Mouse (Mus musculus): ENCODE measurements around the gene Akap13. TPM values are rescaled to one million over a fixed set of nuclear protein-coding genes. Genes with fewer than 3 reads are reported as not detected.

The Akap13 gene
- polyA plus RNA-seq, 1 experiment, result 107 TPM

- Histone ChIP-seq H3K27ac (ENCODE audit: control insufficient read depth, insufficient read depth, low read depth, low read length, poor library complexity) (no peak overlapping the region), H3K4me3 (replicated peaks; ENCODE audit: control insufficient read depth, low read depth, low read length) (no peak overlapping the region), H3K4me1 (ENCODE audit: control insufficient read depth, insufficient read depth, low read length) (no peaks in the 10 kb centered on the region)
- WGBS, result 68% methylated on average over 7 of the region's 7 CpGs
- TF ChIP-seq POLR2A (IDR thresholded peaks at IDR 0.05; ENCODE audit: borderline replicate concordance, control insufficient read depth, low read depth, low read length), result no peak
- no peak for TF ChIP-seq CTCF (IDR thresholded peaks at IDR 0.05; ENCODE audit: control insufficient read depth, insufficient read depth, low read length)
These were observed 39.3 kb upstream of the Akap13 start for GRCm38 (mm10) chr7:75415882-75416585.

GRCm38 (mm10) chr7:75420927-75421326, 34.4 kb upstream of the Akap13 start:
- no peak for TF ChIP-seq POLR2A (IDR thresholded peaks at IDR 0.05; ENCODE audit: borderline replicate concordance, control insufficient read depth, low read depth, low read length)
- no peak for TF ChIP-seq CTCF (IDR thresholded peaks at IDR 0.05; ENCODE audit: control insufficient read depth, insufficient read depth, low read length)
- 65% methylated on average over 2 of the region's 2 CpGs for WGBS
- no peak overlapping the region for H3K4me3 ChIP-seq (replicated peaks; ENCODE audit: control insufficient read depth, low read depth, low read length)

DNA sequence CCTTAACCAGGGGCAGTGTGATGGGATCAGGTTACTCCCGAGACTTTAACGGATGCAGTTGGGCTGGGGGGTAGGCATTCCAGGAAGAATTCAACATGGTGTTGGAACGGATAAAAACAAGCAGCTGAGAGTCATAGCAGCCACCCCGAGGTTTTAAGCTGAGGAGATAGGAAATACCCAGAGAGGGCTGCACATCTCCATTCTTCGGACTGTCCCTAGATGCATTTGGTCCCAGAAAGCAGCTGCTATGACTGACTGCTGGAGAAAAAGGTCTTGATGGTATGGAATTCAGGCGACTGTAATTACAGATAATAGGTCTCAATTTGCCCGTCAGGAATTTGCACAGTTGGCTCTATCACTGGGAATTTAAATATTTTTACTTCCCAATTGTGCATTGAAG, 31.2 kb upstream of the Akap13 start:
- H3K4me3 ChIP-seq (replicated peaks; ENCODE audit: control insufficient read depth, low read depth, low read length), result no peak overlapping the region
- no peaks in the 10 kb centered on the region for H3K4me1 ChIP-seq (ENCODE audit: control insufficient read depth, insufficient read depth, low read length)
- WGBS, result 77% methylated on average over 7 of the region's 7 CpGs
- TF ChIP-seq CTCF (IDR thresholded peaks at IDR 0.05; ENCODE audit: control insufficient read depth, insufficient read depth, low read length), result no peak
- TF ChIP-seq POLR2A (IDR thresholded peaks at IDR 0.05; ENCODE audit: borderline replicate concordance, control insufficient read depth, low read depth, low read length), result no peak
- no peak overlapping the region for H3K27ac ChIP-seq (ENCODE audit: control insufficient read depth, insufficient read depth, low read depth, low read length, poor library complexity)

More at GRCm38 (mm10) chr7:75420927-75421326, 34.4 kb upstream of the Akap13 start:
- Histone ChIP-seq H3K27ac (ENCODE audit: control insufficient read depth, insufficient read depth, low read depth, low read length, poor library complexity) (no peak overlapping the region), H3K4me1 (ENCODE audit: control insufficient read depth, insufficient read depth, low read length) (no peaks in the 10 kb centered on the region)

- TF ChIP-seq POLR2A (IDR thresholded peaks at IDR 0.05; ENCODE audit: borderline replicate concordance, control insufficient read depth, low read depth, low read length), result no peak
- no peak for TF ChIP-seq CTCF (IDR thresholded peaks at IDR 0.05; ENCODE audit: control insufficient read depth, insufficient read depth, low read length)
- no peak overlapping the region for H3K27ac ChIP-seq (ENCODE audit: control insufficient read depth, insufficient read depth, low read depth, low read length, poor library complexity)
- H3K4me1 ChIP-seq (ENCODE audit: control insufficient read depth, insufficient read depth, low read length), result no peaks in the 10 kb centered on the region; the same call in 1 of the 2 replicates
- WGBS, result 68% methylated on average over 4 of the region's 4 CpGs
- H3K4me3 ChIP-seq (replicated peaks; ENCODE audit: control insufficient read depth, low read depth, low read length), result no peak overlapping the region
These were observed 28.0 kb upstream of the Akap13 start for GRCm38 (mm10) chr7:75427322-75427721.

GRCm38 (mm10) chr7:75428913-75429312, 26.4 kb upstream of the Akap13 start:
- Histone ChIP-seq H3K4me1 (ENCODE audit: control insufficient read depth, insufficient read depth, low read length) (no peaks in the 10 kb centered on the region; the same call in 1 of the 2 replicates), H3K4me3 (replicated peaks; ENCODE audit: control insufficient read depth, low read depth, low read length) (no peak overlapping the region), H3K27ac (ENCODE audit: control insufficient read depth, insufficient read depth, low read depth, low read length, poor library complexity) (no peak overlapping the region)
- 59% methylated on average over 4 of the region's 4 CpGs for WGBS
- TF ChIP-seq CTCF (IDR thresholded peaks at IDR 0.05; ENCODE audit: control insufficient read depth, insufficient read depth, low read length) (no peak), POLR2A (IDR thresholded peaks at IDR 0.05; ENCODE audit: borderline replicate concordance, control insufficient read depth, low read depth, low read length) (no peak)

DNA sequence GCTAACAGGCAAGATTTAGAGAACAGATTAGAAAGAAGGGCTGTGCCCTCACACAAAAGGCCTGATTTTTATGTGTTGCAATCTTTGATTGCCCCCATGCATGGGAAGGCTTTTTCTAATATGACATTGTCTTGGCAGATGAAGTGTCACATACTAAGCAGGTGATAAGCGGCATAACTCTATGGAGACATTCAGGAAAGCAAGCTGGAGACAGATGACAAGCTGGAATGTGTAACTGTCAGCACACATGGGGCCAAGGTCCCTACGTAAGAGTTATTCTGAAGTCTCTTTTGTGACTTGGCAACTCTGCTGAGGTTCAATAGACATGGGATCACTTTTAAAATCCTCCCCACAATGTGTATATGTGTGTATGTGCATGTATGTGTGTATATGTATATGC, 24.8 kb upstream of the Akap13 start:
- H3K4me3 ChIP-seq (replicated peaks; ENCODE audit: control insufficient read depth, low read depth, low read length), result no peak overlapping the region
- TF ChIP-seq CTCF (IDR thresholded peaks at IDR 0.05; ENCODE audit: control insufficient read depth, insufficient read depth, low read length) (no peak), POLR2A (IDR thresholded peaks at IDR 0.05; ENCODE audit: borderline replicate concordance, control insufficient read depth, low read depth, low read length) (no peak)
- 81% methylated on average over 2 of the region's 2 CpGs for WGBS
- no peaks in the 10 kb centered on the region; the same call in 1 of the 2 replicates for H3K4me1 ChIP-seq (ENCODE audit: control insufficient read depth, insufficient read depth, low read length)
- H3K27ac ChIP-seq (ENCODE audit: control insufficient read depth, insufficient read depth, low read depth, low read length, poor library complexity), result no peak overlapping the region

GRCm38 (mm10) chr7:75431043-75431442, 24.3 kb upstream of the Akap13 start:
- Histone ChIP-seq H3K4me3 (replicated peaks; ENCODE audit: control insufficient read depth, low read depth, low read length) (no peak overlapping the region), H3K27ac (ENCODE audit: control insufficient read depth, insufficient read depth, low read depth, low read length, poor library complexity) (no peak overlapping the region), H3K4me1 (ENCODE audit: control insufficient read depth, insufficient read depth, low read length) (no peaks in the 10 kb centered on the region; the same call in 1 of the 2 replicates)
- TF ChIP-seq POLR2A (IDR thresholded peaks at IDR 0.05; ENCODE audit: borderline replicate concordance, control insufficient read depth, low read depth, low read length), result no peak
- no peak for TF ChIP-seq CTCF (IDR thresholded peaks at IDR 0.05; ENCODE audit: control insufficient read depth, insufficient read depth, low read length)
- WGBS, result 71% methylated on average over 7 of the region's 7 CpGs

- TF ChIP-seq CTCF (IDR thresholded peaks at IDR 0.05; ENCODE audit: control insufficient read depth, insufficient read depth, low read length), result no peak
- no peak for TF ChIP-seq POLR2A (IDR thresholded peaks at IDR 0.05; ENCODE audit: borderline replicate concordance, control insufficient read depth, low read depth, low read length)
- Histone ChIP-seq H3K4me1 (ENCODE audit: control insufficient read depth, insufficient read depth, low read length) (no peaks in the 10 kb centered on the region; the same call in 1 of the 2 replicates), H3K4me3 (replicated peaks; ENCODE audit: control insufficient read depth, low read depth, low read length) (no peak overlapping the region), H3K27ac (ENCODE audit: control insufficient read depth, insufficient read depth, low read depth, low read length, poor library complexity) (no peak overlapping the region)
- 34% methylated on average over 3 of the region's 3 CpGs for WGBS
These were observed 23.3 kb upstream of the Akap13 start for GRCm38 (mm10) chr7:75432046-75432445.

Measured in bone marrow, adult 2 months (tissue).